Mouse (Mus musculus) kidney, adult 9 months (tissue): ENCODE results near the gene Slc1a2.

Experiments used
- DNase-seq: peaks from one replicate; pipeline ENCODE4 v3.0.0; 2022

The Slc1a2 gene

GRCm38 (mm10) chr2:102768267-102768666 lies 109.8 kb downstream of the Slc1a2 start:
- no peak for DNase-seq

- no peak for DNase-seq
Observed at GRCm38 (mm10) chr2:102771304-102771703, 112.8 kb downstream of the Slc1a2 start.

GRCm38 (mm10) chr2:102772276-102772675 lies 113.8 kb downstream of the Slc1a2 start:
- DNase-seq = no peak

- DNase-seq = no peak
Observed at GRCm38 (mm10) chr2:102774700-102775099, 116.2 kb downstream of the Slc1a2 start.

GRCm38 (mm10) chr2:102775561-102775960 lies 117.1 kb downstream of the Slc1a2 start:
- DNase-seq = no peak

GRCm38 (mm10) chr2:102778208-102778607 lies 119.7 kb downstream of the Slc1a2 start:
- no peak for DNase-seq

GRCm38 (mm10) chr2:102782751-102783150 lies 124.3 kb downstream of the Slc1a2 start:
- no peak for DNase-seq

- no peak for DNase-seq
Observed at GRCm38 (mm10) chr2:102785696-102786095, 127.2 kb downstream of the Slc1a2 start.

- no peak for DNase-seq
Observed at GRCm38 (mm10) chr2:102791641-102792040, 133.2 kb downstream of the Slc1a2 start.

GRCm38 (mm10) chr2:102792804-102793203 lies 134.3 kb downstream of the Slc1a2 start:
- no peak for DNase-seq

- no peak for DNase-seq
Observed at GRCm38 (mm10) chr2:102795034-102795433, 136.6 kb downstream of the Slc1a2 start.

- no peak for DNase-seq
Observed at GRCm38 (mm10) chr2:102798149-102798548, 139.7 kb downstream of the Slc1a2 start.

- no peak for DNase-seq
Observed at GRCm38 (mm10) chr2:102801899-102802298, 143.4 kb downstream of the Slc1a2 start.

GRCm38 (mm10) chr2:102804109-102804508 lies 145.7 kb downstream of the Slc1a2 start:
- peak; percentile 58 for DNase-seq

- no peak for DNase-seq
Observed at GRCm38 (mm10) chr2:102805283-102805682, 146.8 kb downstream of the Slc1a2 start.

GRCm38 (mm10) chr2:102805761-102806496 lies 147.5 kb downstream of the Slc1a2 start:
- DNase-seq = peak; percentile 24

- DNase-seq = no peak
Observed at GRCm38 (mm10) chr2:102807633-102808032, 149.2 kb downstream of the Slc1a2 start.

- DNase-seq = no peak
Observed at GRCm38 (mm10) chr2:102809436-102809835, 151.0 kb downstream of the Slc1a2 start.

- no peak for DNase-seq
Observed at GRCm38 (mm10) chr2:102812756-102813155, 154.3 kb downstream of the Slc1a2 start.

- DNase-seq = peak; percentile 6
Observed at GRCm38 (mm10) chr2:102815289-102815809, 156.9 kb downstream of the Slc1a2 start.

- DNase-seq = no peak
Observed at GRCm38 (mm10) chr2:102820225-102820711, 161.8 kb downstream of the Slc1a2 start.

GRCm38 (mm10) chr2:102820790-102821189 lies 162.3 kb downstream of the Slc1a2 start:
- no peak for DNase-seq

- DNase-seq = no peak
Observed at GRCm38 (mm10) chr2:102822036-102822435, 163.6 kb downstream of the Slc1a2 start.

- DNase-seq = no peak
Observed at GRCm38 (mm10) chr2:102825961-102826633, 167.6 kb downstream of the Slc1a2 start.
